Mouse (Mus musculus) intestine, embryonic 14.5 days (tissue): ENCODE measurements at regions not wholly inside any gene's neighbourhood (a gene's known extent, or its start where the extent isn't known, plus 50 kb on each side); places are given as distances from the start of the nearest gene placed in this dataset.

Experiments used
- ATAC-seq: fragments of 200-750 bp; cut with Nextera tagmentation; replicated peaks from 2 replicates; pipeline ENCODE4 v1.8.0; 2017; ENCODE audit warnings: low read depth, moderate number of reproducible peaks, moderate TSS enrichment, moderate library complexity; ENCODE audit not compliant: low FRiP score, low TSS enrichment
- DNase-seq: peaks from one replicate; pipeline ENCODE4 v3.0.0-alpha.2; 2018; ENCODE audit warnings: low spot score
- H3K27ac ChIP-seq: fragments of 300-500 bp; sonication (generic); 2 replicates; pipeline ENCODE4 v1.5.1; 2014; ENCODE audit warnings: low read depth, mild to moderate bottlenecking, control low read depth
- H3K27me3 ChIP-seq: fragments of 300-500 bp; sonication (generic); replicated peaks from 2 replicates; pipeline ENCODE4 v1.6.1; 2014; ENCODE audit warnings: low read length, control low read depth; ENCODE audit not compliant: control insufficient read depth, insufficient read depth
- H3K36me3 ChIP-seq: fragments of 300-500 bp; sonication (generic); 2 replicates; pipeline ENCODE4 v1.6.1; 2014; ENCODE audit warnings: low read length, control low read depth; ENCODE audit not compliant: control insufficient read depth, insufficient read depth
- H3K4me1 ChIP-seq: fragments of 300-500 bp; sonication (generic); replicated peaks from 2 replicates; pipeline ENCODE4 v1.6.1; 2014; ENCODE audit warnings: low read length, control low read depth, mixed read lengths; ENCODE audit not compliant: control insufficient read depth, insufficient read depth
- H3K4me2 ChIP-seq: fragments of 300-500 bp; sonication (generic); 2 replicates; pipeline ENCODE4 v1.6.1; 2014; ENCODE audit warnings: low read length
- H3K4me3 ChIP-seq: fragments of 300-500 bp; sonication (generic); 2 replicates; pipeline ENCODE4 v1.5.1; 2014; ENCODE audit warnings: low read depth, low read length, control low read depth, mixed read lengths
- H3K9ac ChIP-seq: fragments of 300-500 bp; sonication (generic); 2 replicates; pipeline ENCODE4 v1.6.1; 2014; ENCODE audit warnings: mild to moderate bottlenecking, low read length
- H3K9me3 ChIP-seq: fragments of 300-500 bp; sonication (generic); 2 replicates; pipeline ENCODE4 v1.6.1; 2016; ENCODE audit warnings: low read length, control low read depth; ENCODE audit not compliant: control insufficient read depth
- WGBS: fragments of 180-500 bp; shearing (Covaris S2); extraction: QIAGEN DNeasy Blood & Tissue Kit; methylation state at CpG from one replicate; pipeline ENCODE4 v1.1.7; 2014; 5-methylcytosine and 5-hydroxymethylcytosine counted together

- no peak for DNase-seq
- H3K27ac ChIP-seq: peak overlapping the region; percentile 65; the same call in 1 of the 2 replicates
- ATAC-seq: no peak
- H3K27me3 ChIP-seq: no peaks in the 10 kb centered on the region
- WGBS: 53% methylated on average over 7 of the region's 7 CpGs
- peaks cover 16% of the 10 kb centered on the region for H3K4me1 ChIP-seq
- H3K9me3 ChIP-seq: no peaks in the 10 kb centered on the region
- H3K9ac ChIP-seq: no peak overlapping the region
- no peaks in the 10 kb centered on the region for H3K36me3 ChIP-seq
- H3K4me3 ChIP-seq: no peak overlapping the region
- H3K4me2 ChIP-seq: no peak overlapping the region
Measured at GRCm38 (mm10) chr16:20803278-20803930, 69.1 kb upstream of the Thpo start.

- H3K9ac ChIP-seq: no peak overlapping the region
- H3K4me3 ChIP-seq: no peak overlapping the region
- peak overlapping the region; percentile 65; the same call in 1 of the 2 replicates for H3K27ac ChIP-seq
- no peaks in the 10 kb centered on the region for H3K36me3 ChIP-seq
- 74% methylated on average over 6 of the region's 6 CpGs for WGBS
- H3K9me3 ChIP-seq: no peaks in the 10 kb centered on the region
- H3K4me2 ChIP-seq: no peak overlapping the region
- H3K27me3 ChIP-seq: no peaks in the 10 kb centered on the region
- no peak for ATAC-seq
- no peak for DNase-seq
- H3K4me1 ChIP-seq: peaks cover 16% of the 10 kb centered on the region
Measured at GRCm38 (mm10) chr16:20802724-20803123, 68.4 kb upstream of the Thpo start.

GRCm38 (mm10) chr16:20800038-20800437 lies 65.7 kb upstream of the Thpo start:
- ATAC-seq (no peak), DNase-seq (no peak)
- Histone ChIP-seq H3K27ac (no peak overlapping the region), H3K9ac (no peak overlapping the region), H3K36me3 (no peaks in the 10 kb centered on the region), H3K27me3 (no peaks in the 10 kb centered on the region), H3K4me1 (peaks cover 13% of the 10 kb centered on the region), H3K9me3 (no peaks in the 10 kb centered on the region), H3K4me3 (no peak overlapping the region), H3K4me2 (no peak overlapping the region)
- 88% methylated on average over 3 of the region's 3 CpGs for WGBS

- Histone ChIP-seq H3K4me2 (no peak overlapping the region), H3K27me3 (no peaks in the 10 kb centered on the region), H3K4me1 (no peaks in the 10 kb centered on the region; the same call in 1 of the 2 replicates), H3K4me3 (no peak overlapping the region), H3K9ac (no peak overlapping the region), H3K9me3 (no peaks in the 10 kb centered on the region), H3K27ac (no peak overlapping the region), H3K36me3 (no peaks in the 10 kb centered on the region)
- 63% methylated on average over 4 of the region's 4 CpGs for WGBS
- DNase-seq (no peak), ATAC-seq (no peak)
Measured at GRCm38 (mm10) chr16:20798115-20798514, 63.8 kb upstream of the Thpo start.

GRCm38 (mm10) chr16:20794721-20795120 lies 60.4 kb upstream of the Thpo start:
- Histone ChIP-seq H3K9ac (no peak overlapping the region), H3K27ac (no peak overlapping the region), H3K27me3 (no peaks in the 10 kb centered on the region), H3K4me2 (no peak overlapping the region), H3K36me3 (no peaks in the 10 kb centered on the region), H3K9me3 (no peaks in the 10 kb centered on the region), H3K4me1 (no peaks in the 10 kb centered on the region), H3K4me3 (no peak overlapping the region)
- no peak for ATAC-seq
- no peak for DNase-seq
- 58% methylated on average over 1 of the region's 1 CpGs for WGBS
